Mouse (Mus musculus) ES-Bruce4 (cell line): ENCODE data around the gene Pkn2. TPM values are rescaled to one million over a fixed set of nuclear protein-coding genes. Genes with fewer than 3 reads are reported as not detected.
A peak's percentile ranks its signal among the peaks of the same experiment; 100 is the strongest.

ENCODE experiments used
- H3K27ac ChIP-seq: 2 replicates; pipeline ENCODE4 v1.5.1; 2012; ENCODE audit warnings: low read length, inconsistent platforms; ENCODE audit not compliant: insufficient read depth
- H3K27me3 ChIP-seq: 2 replicates; pipeline ENCODE4 v1.6.1; 2012; ENCODE audit warnings: mild to moderate bottlenecking, low read length, inconsistent platforms; ENCODE audit not compliant: control insufficient read depth, poor library complexity, insufficient read depth, severe bottlenecking
- H3K36me3 ChIP-seq: 2 replicates; pipeline ENCODE4 v1.6.1; 2012; ENCODE audit warnings: inconsistent platforms, mild to moderate bottlenecking, low read length, moderate library complexity; ENCODE audit not compliant: control insufficient read depth, poor library complexity, insufficient read depth, severe bottlenecking
- H3K4me1 ChIP-seq: one replicate; pipeline ENCODE4 v1.8.1; 2011; ENCODE audit warnings: low read length; ENCODE audit not compliant: control insufficient read depth, insufficient read depth
- H3K4me3 ChIP-seq: 2 replicates; pipeline ENCODE4 v1.5.1; 2011; ENCODE audit warnings: low read depth, mild to moderate bottlenecking, low read length
- H3K9ac ChIP-seq: 2 replicates; pipeline ENCODE4 v1.6.1; 2012; ENCODE audit warnings: low read depth, mild to moderate bottlenecking, inconsistent platforms; ENCODE audit not compliant: poor library complexity, severe bottlenecking
- H3K9me3 ChIP-seq: replicated peaks from 2 replicates; pipeline ENCODE4 v1.6.1; 2012; ENCODE audit warnings: mild to moderate bottlenecking, low read length, inconsistent platforms; ENCODE audit not compliant: control insufficient read depth, poor library complexity, insufficient read depth, severe bottlenecking
- CTCF ChIP-seq: IDR thresholded peaks from one replicate; pipeline ENCODE4 v1.8.1; 2011; ENCODE audit warnings: low read depth, low read length
- EP300 ChIP-seq: IDR thresholded peaks from 2 replicates; pipeline ENCODE4 v1.6.1; 2011; ENCODE audit warnings: low read depth, low read length; ENCODE audit not compliant: insufficient read depth
- POLR2A ChIP-seq: IDR thresholded peaks from one replicate; pipeline ENCODE4 v1.8.1; 2011; ENCODE audit warnings: low read length; ENCODE audit not compliant: insufficient read depth
- polyA plus RNA-seq: library from polyadenylated mRNA; stranded (reverse); fragments of >200 nt; gene quantifications from 2 replicates; pipeline ENCODE4 v1.2.4, GENCODE M21; 2011; ENCODE audit warnings: low read depth; ENCODE audit not compliant: missing spikeins, insufficient read depth, insufficient read length

Gene Pkn2
- polyA plus RNA-seq, 1 experiment = 108 TPM

DNA sequence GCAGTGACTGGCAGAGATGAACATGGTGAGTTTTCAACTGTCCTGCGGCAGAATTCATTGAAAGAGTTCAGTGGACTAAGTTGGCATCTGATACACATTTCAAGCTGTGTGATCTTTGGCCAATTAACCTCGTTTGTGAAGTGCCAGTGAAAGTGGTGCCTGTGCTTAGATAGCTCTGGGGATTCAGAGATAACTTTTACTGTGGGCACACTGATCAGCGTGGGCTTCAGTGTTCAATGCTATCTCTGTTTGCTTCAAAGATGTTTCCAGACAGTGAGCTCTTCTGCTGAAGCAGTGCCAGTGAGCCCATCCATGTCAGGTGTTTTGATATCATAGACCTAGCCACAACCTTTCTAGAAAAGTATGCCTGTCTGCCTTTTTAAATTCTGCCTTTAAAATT lies 104.6 kb downstream of the Pkn2 start:
- no peaks in the 10 kb centered on the region for H3K4me1 ChIP-seq
- no peaks in the 10 kb centered on the region for H3K9me3 ChIP-seq
- TF ChIP-seq POLR2A (no peak), CTCF (no peak), EP300 (no peak)
- H3K4me3 ChIP-seq = no peak overlapping the region
- no peaks in the 10 kb centered on the region for H3K27me3 ChIP-seq
- no peak overlapping the region for H3K9ac ChIP-seq
- H3K27ac ChIP-seq = no peak overlapping the region
- peaks cover 26% of the 10 kb centered on the region for H3K36me3 ChIP-seq

GRCm38 (mm10) chr3:142773538-142774191 lies 108.1 kb downstream of the Pkn2 start:
- Histone ChIP-seq H3K36me3 (no peaks in the 10 kb centered on the region; the same call in 1 of the 2 replicates), H3K4me1 (no peaks in the 10 kb centered on the region)
- TF ChIP-seq CTCF (no peak), EP300 (no peak), POLR2A (no peak)

DNA sequence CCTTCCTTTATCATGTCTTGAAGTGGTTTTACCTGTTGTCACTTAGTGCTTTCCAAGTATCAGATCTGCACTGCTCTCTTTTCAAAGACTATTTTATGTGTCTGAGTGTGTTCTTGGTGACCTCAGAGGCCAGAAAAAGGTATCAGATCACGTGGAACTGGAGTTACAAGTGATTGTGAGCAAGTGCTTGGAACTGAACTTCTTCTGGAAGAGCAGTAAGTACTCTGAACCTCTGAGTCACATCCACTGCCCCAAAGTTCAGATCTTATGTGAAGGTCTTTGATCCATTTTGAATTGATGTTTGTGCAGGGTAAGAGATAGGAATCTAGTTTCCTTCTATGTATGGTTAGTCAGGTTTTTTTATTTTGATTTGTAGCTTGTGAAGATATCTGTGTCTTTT lies 111.3 kb downstream of the Pkn2 start:
- Histone ChIP-seq H3K4me1 (no peaks in the 10 kb centered on the region), H3K27me3 (no peaks in the 10 kb centered on the region), H3K9me3 (no peaks in the 10 kb centered on the region), H3K9ac (no peak overlapping the region), H3K36me3 (no peaks in the 10 kb centered on the region; the same call in 1 of the 2 replicates), H3K4me3 (no peak overlapping the region), H3K27ac (no peak overlapping the region)
- TF ChIP-seq CTCF (no peak), POLR2A (no peak), EP300 (no peak)

More at GRCm38 (mm10) chr3:142773538-142774191, 108.1 kb downstream of the Pkn2 start:
- H3K27ac ChIP-seq = no peak overlapping the region
- H3K4me3 ChIP-seq = no peak overlapping the region
- H3K9me3 ChIP-seq = no peaks in the 10 kb centered on the region
- no peaks in the 10 kb centered on the region for H3K27me3 ChIP-seq
- no peak overlapping the region for H3K9ac ChIP-seq

- TF ChIP-seq CTCF (no peak), EP300 (no peak), POLR2A (no peak)
These were observed 113.3 kb downstream of the Pkn2 start for GRCm38 (mm10) chr3:142768498-142768897.

DNA sequence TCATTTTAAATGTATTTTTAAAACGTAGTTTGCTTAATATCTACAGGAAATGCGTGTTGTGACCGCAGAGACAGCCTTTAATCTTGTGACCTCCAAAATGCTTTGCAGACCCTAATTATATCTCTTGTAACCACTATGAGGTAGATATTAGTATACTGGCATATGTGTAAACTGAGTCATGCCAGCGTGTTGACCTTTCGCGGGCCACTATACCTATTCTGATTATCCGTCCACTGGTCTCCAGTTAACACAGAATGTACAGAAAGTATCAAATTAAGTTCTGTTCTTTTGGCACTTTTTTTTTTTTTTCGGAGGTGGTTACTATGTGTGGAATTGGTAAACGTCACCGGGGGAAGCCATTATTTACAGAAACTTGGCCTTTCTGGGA lies 116.0 kb downstream of the Pkn2 start:
- Histone ChIP-seq H3K27ac (no peak overlapping the region), H3K4me1 (no peaks in the 10 kb centered on the region), H3K27me3 (no peaks in the 10 kb centered on the region), H3K9me3 (no peaks in the 10 kb centered on the region), H3K4me3 (peak overlapping the region; percentile 99), H3K36me3 (no peaks in the 10 kb centered on the region), H3K9ac (peak overlapping the region; percentile 93)
- TF ChIP-seq CTCF (no peak), POLR2A (no peak), EP300 (no peak)

More at GRCm38 (mm10) chr3:142768498-142768897, 113.3 kb downstream of the Pkn2 start:
- Histone ChIP-seq H3K27ac (no peak overlapping the region), H3K36me3 (no peaks in the 10 kb centered on the region; the same call in 1 of the 2 replicates), H3K9me3 (no peaks in the 10 kb centered on the region), H3K4me1 (no peaks in the 10 kb centered on the region), H3K27me3 (no peaks in the 10 kb centered on the region), H3K9ac (no peak overlapping the region), H3K4me3 (no peak overlapping the region)

DNA sequence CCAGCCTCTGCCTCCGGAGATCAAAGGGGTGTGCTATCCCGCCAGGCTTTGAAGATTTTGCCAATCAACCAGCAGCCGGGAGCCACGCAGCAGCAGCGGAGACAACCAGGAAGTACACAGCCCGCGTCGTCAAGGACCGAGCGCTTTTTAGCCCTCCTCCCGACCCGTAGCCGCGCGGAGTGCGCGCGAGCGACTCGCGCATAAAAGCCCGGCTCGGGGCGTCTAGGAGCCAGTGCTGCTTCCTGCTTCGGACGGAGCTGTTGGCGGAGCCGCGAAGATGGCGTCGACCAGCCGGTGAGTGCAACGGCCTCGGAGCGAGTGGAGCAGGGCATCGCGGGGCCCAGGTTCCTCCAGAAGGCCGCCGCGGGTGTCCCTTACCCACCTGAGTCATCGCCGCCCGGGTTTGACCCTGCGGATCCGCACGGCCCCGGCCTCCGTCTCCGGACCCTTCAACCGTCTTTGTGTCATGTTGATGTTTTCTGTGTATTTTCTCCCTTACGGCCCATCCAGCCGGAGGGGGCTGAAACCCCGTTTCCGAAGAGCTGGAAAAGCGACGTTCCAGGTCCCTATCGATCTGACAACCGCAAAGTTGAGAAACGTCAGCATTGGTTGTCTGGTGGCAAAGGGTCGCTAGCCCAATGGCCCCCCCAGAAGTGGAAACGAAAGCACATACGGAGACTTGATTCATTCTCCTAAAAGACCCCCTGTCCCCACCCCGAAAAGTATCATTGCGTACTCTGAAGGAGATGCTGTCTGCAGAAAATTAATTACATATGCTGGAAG lies 116.6 kb downstream of the Pkn2 start, which contains the start of gene Gtf2b:
TSS of gene Gtf2b (plus strand) at position 51 of the 783 bp plus-strand sequence.
- Histone ChIP-seq H3K9me3 (no peaks in the 10 kb centered on the region), H3K27me3 (no peaks in the 10 kb centered on the region), H3K36me3 (no peaks in the 10 kb centered on the region), H3K9ac (peak within 1 kb of the TSS; percentile 93), H3K27ac (no peak within 1 kb of the TSS), H3K4me1 (no peaks in the 10 kb centered on the region), H3K4me3 (peak within 1 kb of the TSS; percentile 99)
- TF ChIP-seq POLR2A (peak; percentile 61), EP300 (no peak)
